Mouse (Mus musculus) CD4-positive, CD25-positive, alpha-beta regulatory T cell, adult 9 weeks (primary cell): ENCODE data around the gene Gdf3. TPM values are rescaled to one million over a fixed set of nuclear protein-coding genes. Genes with fewer than 3 reads are reported as not detected.

Source experiments
- polyA plus RNA-seq: library from polyadenylated mRNA; unstranded; fragments of 100-300 nt; shearing (Covaris generic); gene quantifications from one replicate; pipeline ENCODE4 v1.2.1, GENCODE M21; 2017

Gdf3 gene
- polyA plus RNA-seq: not detected

GRCm38 (mm10) chr6:122609771-122610170, at the start of gene Gdf3:
Gene Gdf3, minus strand, starts transcription at chr6:122610087.

GRCm38 (mm10) chr6:122626110-122626509, 16.2 kb upstream of the Gdf3 start, which contains the start of gene Dppa3:
Gene Dppa3, plus strand, starts transcription at chr6:122626410.

GRCm38 (mm10) chr6:122602242-122602991, 7.5 kb downstream of the Gdf3 start, which contains the start of gene Apobec1:
Gene Apobec1, minus strand, starts transcription at chr6:122602444.

Other genes starting within 250 kb of the Gdf3 start
- not detected for gene Rimklb, start 111.3 kb downstream of the Gdf3 start, polyA plus RNA-seq
- not detected for gene Mfap5, start 104.2 kb downstream of the Gdf3 start, polyA plus RNA-seq
- gene Aicda, start 56.3 kb downstream of the Gdf3 start, polyA plus RNA-seq: 0.42 TPM
- gene Apobec1, start 7.6 kb downstream of the Gdf3 start, polyA plus RNA-seq: 31.0 TPM
- gene Dppa3, start 16.3 kb upstream of the Gdf3 start, polyA plus RNA-seq: not detected
- not detected for gene Nanog, start 97.4 kb upstream of the Gdf3 start, polyA plus RNA-seq
- gene Slc2a3, start 191.6 kb upstream of the Gdf3 start, polyA plus RNA-seq: 99.6 TPM
- 6.1 TPM for gene Foxj2, start 209.8 kb upstream of the Gdf3 start, polyA plus RNA-seq
- 0.22 TPM for gene C3ar1, start 246.1 kb upstream of the Gdf3 start, polyA plus RNA-seq